Mouse (Mus musculus) stomach, postnatal 0 days (tissue): ENCODE measurements around the gene Ankrd39. TPM values are rescaled to one million over a fixed set of nuclear protein-coding genes. Genes with fewer than 3 reads are reported as not detected.
"Not testable (repeated sequence)": the region's sequence is repeated elsewhere in the genome, so short reads cannot be mapped to it uniquely, and the experiment has no call there.

ENCODE experiments used
- ATAC-seq: fragments of 200-750 bp; cut with Nextera tagmentation; 2 replicates; pipeline ENCODE4 v1.8.0; 2017; ENCODE audit not compliant: low FRiP score, low TSS enrichment
- DNase-seq: peaks from one replicate; pipeline ENCODE4 v3.0.0-alpha.2; 2016; ENCODE audit warnings: low spot score
- H3K27ac ChIP-seq: fragments of 300-500 bp; sonication (generic); replicated peaks from 2 replicates; pipeline ENCODE4 v1.5.1; 2014; ENCODE audit warnings: mild to moderate bottlenecking, control low read depth
- H3K27me3 ChIP-seq: fragments of 300-500 bp; sonication (generic); 2 replicates; pipeline ENCODE4 v1.6.1; 2014; ENCODE audit warnings: low read length; ENCODE audit not compliant: control insufficient read depth, insufficient read depth
- H3K36me3 ChIP-seq: fragments of 300-500 bp; sonication (generic); 2 replicates; pipeline ENCODE4 v1.6.1; 2014; ENCODE audit warnings: low read length, mixed read lengths; ENCODE audit not compliant: control insufficient read depth, insufficient read depth
- H3K4me1 ChIP-seq: fragments of 300-500 bp; sonication (generic); replicated peaks from 2 replicates; pipeline ENCODE4 v1.6.1; 2014; ENCODE audit warnings: antibody characterized with exemption; ENCODE audit not compliant: control insufficient read depth, insufficient read depth
- H3K4me2 ChIP-seq: fragments of 300-500 bp; sonication (generic); replicated peaks from 2 replicates; pipeline ENCODE4 v1.6.1; 2014; ENCODE audit warnings: low read depth, mild to moderate bottlenecking, control low read depth, moderate library complexity
- H3K4me3 ChIP-seq: fragments of 300-500 bp; sonication (generic); 2 replicates; pipeline ENCODE4 v1.5.1; 2014; ENCODE audit warnings: low read depth, low read length, control low read depth
- H3K9ac ChIP-seq: fragments of 300-500 bp; sonication (generic); 2 replicates; pipeline ENCODE4 v1.6.1; 2014; ENCODE audit warnings: mild to moderate bottlenecking, low read length, control low read depth, mixed read lengths
- H3K9me3 ChIP-seq: fragments of 300-500 bp; sonication (generic); 2 replicates; pipeline ENCODE4 v1.6.1; 2016; ENCODE audit warnings: low read length; ENCODE audit not compliant: control insufficient read depth
- CTCF ChIP-seq: IDR thresholded peaks from 2 replicates; pipeline ENCODE4 v1.5.1; 2016; ENCODE audit warnings: antibody characterized with exemption, low read depth, mild to moderate bottlenecking, moderate library complexity
- EP300 ChIP-seq: optimal IDR thresholded peaks from 2 replicates; pipeline ENCODE3; 2016; ENCODE audit warnings: antibody characterized with exemption
- WGBS: fragments of 180-500 bp; shearing (Covaris S2); extraction: QIAGEN DNeasy Blood & Tissue Kit; methylation state at CpG from one replicate; pipeline ENCODE4 v1.1.7; 2014; 5-methylcytosine and 5-hydroxymethylcytosine counted together
- polyA plus RNA-seq: library from polyadenylated mRNA; unstranded; fragments of >200 nt; fragmentation: Nextera tagmentation; extraction: Ambion mirVana; gene quantifications from 2 replicates; pipeline ENCODE4 v1.2.1, GENCODE M21; 2015

Gene Ankrd39
- polyA plus RNA-seq, 1 experiment from 2014 or later: 19.5 TPM

GRCm38 (mm10) chr1:36540132-36540531, 7.1 kb downstream of the Ankrd39 start:
- Histone ChIP-seq H3K27me3 (no peaks in the 10 kb centered on the region), H3K36me3 (peaks cover 6% of the 10 kb centered on the region), H3K4me2 (no peak overlapping the region), H3K9ac (no peak overlapping the region), H3K27ac (no peak overlapping the region), H3K4me1 (no peaks in the 10 kb centered on the region), H3K9me3 (no peaks in the 10 kb centered on the region), H3K4me3 (no peak overlapping the region)
- DNase-seq (no peak), ATAC-seq (no peak)
- TF ChIP-seq CTCF: no peak
- 87% methylated on average over 11 of the region's 11 CpGs for WGBS

- H3K27me3 ChIP-seq: no peaks in the 10 kb centered on the region
- TF ChIP-seq EP300 (no peak), CTCF (no peak)
- H3K9ac ChIP-seq: no peak within 1 kb of the TSS
- H3K36me3 ChIP-seq: peaks cover 6% of the 10 kb centered on the region
- no peaks in the 10 kb centered on the region for H3K4me1 ChIP-seq
- H3K9me3 ChIP-seq: no peaks in the 10 kb centered on the region
- ATAC-seq: peak; percentile 85
- peak; percentile 78 for DNase-seq
- H3K4me2 ChIP-seq: no peak within 1 kb of the TSS
- H3K4me3 ChIP-seq: no peak within 1 kb of the TSS
- WGBS: 37% methylated on average over 9 of the region's 9 CpGs
- 0 out of 2 replicates have a peak within 1 kb of the TSS, but pooled peaks have one; percentile 35 for H3K27ac ChIP-seq
Observed at GRCm38 (mm10) chr1:36539186-36539585, 8.1 kb downstream of the Ankrd39 start, which contains the start of gene Gm42417. Gene Gm42417, minus strand, starts transcription at chr1:36539429.

GRCm38 (mm10) chr1:36538727-36539126, 8.5 kb downstream of the Ankrd39 start:
- no peak overlapping the region for H3K27ac ChIP-seq
- no peaks in the 10 kb centered on the region for H3K27me3 ChIP-seq
- H3K4me1 ChIP-seq: no peaks in the 10 kb centered on the region
- ATAC-seq (no peak), DNase-seq (no peak)
- H3K9me3 ChIP-seq: no peaks in the 10 kb centered on the region
- no peak for TF ChIP-seq EP300
- TF ChIP-seq CTCF: no peak
- 76% methylated on average over 4 of the region's 4 CpGs for WGBS
- no peak overlapping the region for H3K4me3 ChIP-seq
- no peak overlapping the region for H3K9ac ChIP-seq
- no peak overlapping the region for H3K4me2 ChIP-seq
- peaks cover 6% of the 10 kb centered on the region for H3K36me3 ChIP-seq

GRCm38 (mm10) chr1:36536783-36537182, 10.5 kb downstream of the Ankrd39 start, which contains the start of gene Ankrd23:
Gene Ankrd23, minus strand, starts transcription at chr1:36536883.
- H3K4me2 ChIP-seq, H3K4me1 ChIP-seq, H3K27ac ChIP-seq, H3K9ac ChIP-seq, H3K4me3 ChIP-seq, H3K9me3 ChIP-seq, H3K27me3 ChIP-seq, H3K36me3 ChIP-seq, DNase-seq, ATAC-seq: not testable (repeated sequence)
- WGBS: 90% methylated on average over 9 of the region's 9 CpGs

GRCm38 (mm10) chr1:36536397-36536728, 10.9 kb downstream of the Ankrd39 start:
- no peaks in the 10 kb centered on the region for H3K27me3 ChIP-seq
- no peak for TF ChIP-seq EP300
- TF ChIP-seq CTCF: no peak
- H3K4me3 ChIP-seq: no peak overlapping the region
- no peak for DNase-seq
- 59% methylated on average over 8 of the region's 8 CpGs for WGBS
- no peak overlapping the region for H3K4me2 ChIP-seq
- no peak for ATAC-seq
- H3K4me1 ChIP-seq: no peaks in the 10 kb centered on the region
- no peak overlapping the region for H3K27ac ChIP-seq
- no peak overlapping the region for H3K9ac ChIP-seq
- no peaks in the 10 kb centered on the region for H3K9me3 ChIP-seq
- H3K36me3 ChIP-seq: peaks cover 6% of the 10 kb centered on the region

GRCm38 (mm10) chr1:36535477-36536396, 11.5 kb downstream of the Ankrd39 start:
- peaks cover 6% of the 10 kb centered on the region; the same call in 1 of the 2 replicates for H3K36me3 ChIP-seq
- DNase-seq: no peak
- no peak overlapping the region for H3K27ac ChIP-seq
- H3K4me2 ChIP-seq: no peak overlapping the region
- WGBS: 82% methylated on average over 11 of the region's 11 CpGs
- no peak for TF ChIP-seq EP300
- TF ChIP-seq CTCF: no peak
- no peak overlapping the region for H3K9ac ChIP-seq
- H3K4me1 ChIP-seq: no peaks in the 10 kb centered on the region
- H3K4me3 ChIP-seq: no peak overlapping the region
- no peaks in the 10 kb centered on the region for H3K9me3 ChIP-seq
- no peaks in the 10 kb centered on the region for H3K27me3 ChIP-seq
- no peak; the same call in 1 of the 2 replicates for ATAC-seq
